Mouse (Mus musculus): ENCODE measurements at regions not wholly inside any gene's neighbourhood (a gene's known extent, or its start where the extent isn't known, plus 50 kb on each side); places are given as distances from the start of the nearest gene placed in this dataset.

DNA sequence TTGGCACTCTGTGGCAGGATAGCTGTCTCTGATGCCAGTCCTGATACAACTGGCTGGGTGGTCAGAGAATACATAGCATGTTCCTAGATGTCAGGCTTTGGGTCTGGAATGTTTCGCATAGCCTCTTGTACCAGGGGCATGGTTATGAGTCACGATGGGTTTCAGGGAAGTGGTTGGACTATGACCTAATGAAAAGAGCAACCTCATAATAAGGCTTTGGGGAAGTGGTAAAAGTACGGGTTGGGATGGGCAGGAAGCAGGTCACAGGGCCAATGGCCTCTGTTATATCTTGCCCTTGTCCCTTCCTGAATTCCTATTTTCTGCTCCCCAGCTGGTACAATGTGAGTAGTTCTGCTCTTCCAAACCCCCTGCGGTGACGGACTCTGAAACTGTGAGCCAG, 59.5 kb upstream of the Pitx1 start:
- DNase-seq (ENCODE audit: low spot score), result no peak
- intact Hi-C loops (cut with DNase I), result no loop called here

DNA sequence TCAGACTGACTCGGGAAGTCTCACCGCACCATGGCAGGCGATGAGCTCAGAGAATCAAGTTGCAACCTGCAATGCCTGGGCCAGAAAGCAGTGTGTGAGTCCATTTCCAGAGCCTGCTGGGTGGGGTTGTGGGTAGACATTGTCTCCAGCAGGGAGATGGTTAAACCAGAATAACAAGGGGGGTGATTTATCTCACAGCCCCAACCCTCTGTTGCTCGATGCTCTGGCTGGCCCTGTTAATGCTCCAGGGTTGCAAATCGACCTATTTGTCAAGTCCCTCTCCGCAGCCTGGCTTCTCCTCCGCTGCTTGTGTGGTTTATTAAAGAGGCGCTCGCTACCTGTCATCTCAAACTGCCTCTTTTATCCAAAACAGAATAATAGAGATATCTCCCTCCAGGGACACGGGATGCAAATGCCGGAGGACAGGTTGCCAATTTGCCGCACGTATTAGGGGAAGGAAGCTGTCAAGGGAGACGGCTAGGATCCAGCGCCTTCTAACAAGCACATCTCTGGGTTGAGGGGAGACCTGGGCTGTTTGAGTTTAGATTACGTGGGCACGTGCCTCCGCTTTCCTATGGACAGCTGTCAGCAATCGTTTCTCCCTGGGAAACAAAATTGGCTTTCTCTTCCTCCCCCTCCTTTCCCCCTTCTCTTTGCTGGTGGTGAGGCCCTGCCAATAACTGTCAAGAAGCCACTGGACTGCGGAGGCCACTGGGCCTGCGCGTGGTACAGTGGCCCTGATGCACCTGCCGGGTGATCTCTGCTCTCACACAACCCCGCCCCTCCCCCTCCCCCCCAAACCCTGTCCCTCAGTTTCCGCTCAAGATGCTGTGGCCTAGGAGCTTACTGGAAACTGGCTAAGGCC, 57.4 kb upstream of the Pitx1 start:
- intact Hi-C loops (cut with DNase I), result no loop called here
- DNase-seq (ENCODE audit: low spot score), result no peak

DNA sequence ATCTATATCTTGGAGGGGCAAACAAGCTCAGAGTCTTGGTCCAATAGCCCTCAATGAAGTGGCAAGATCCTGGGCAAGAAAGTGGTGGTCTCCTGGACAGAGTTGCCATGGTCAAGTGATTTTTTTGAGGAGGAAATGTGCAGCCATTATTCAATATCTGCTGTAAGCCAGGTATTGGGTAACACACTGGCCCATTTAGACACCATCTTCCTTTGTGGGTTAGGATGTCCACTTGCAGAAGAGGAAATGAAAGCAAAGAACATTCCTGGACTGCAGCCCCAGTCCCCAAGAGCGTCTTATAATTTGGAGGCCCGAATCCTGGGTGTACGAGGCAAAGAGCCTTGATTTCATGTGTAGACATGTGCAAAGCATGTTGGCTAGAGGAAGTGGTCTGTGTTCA, 56.3 kb upstream of the Pitx1 start:
- intact Hi-C loops (cut with DNase I), result no loop called here
- DNase-seq (ENCODE audit: low spot score), result no peak

DNA sequence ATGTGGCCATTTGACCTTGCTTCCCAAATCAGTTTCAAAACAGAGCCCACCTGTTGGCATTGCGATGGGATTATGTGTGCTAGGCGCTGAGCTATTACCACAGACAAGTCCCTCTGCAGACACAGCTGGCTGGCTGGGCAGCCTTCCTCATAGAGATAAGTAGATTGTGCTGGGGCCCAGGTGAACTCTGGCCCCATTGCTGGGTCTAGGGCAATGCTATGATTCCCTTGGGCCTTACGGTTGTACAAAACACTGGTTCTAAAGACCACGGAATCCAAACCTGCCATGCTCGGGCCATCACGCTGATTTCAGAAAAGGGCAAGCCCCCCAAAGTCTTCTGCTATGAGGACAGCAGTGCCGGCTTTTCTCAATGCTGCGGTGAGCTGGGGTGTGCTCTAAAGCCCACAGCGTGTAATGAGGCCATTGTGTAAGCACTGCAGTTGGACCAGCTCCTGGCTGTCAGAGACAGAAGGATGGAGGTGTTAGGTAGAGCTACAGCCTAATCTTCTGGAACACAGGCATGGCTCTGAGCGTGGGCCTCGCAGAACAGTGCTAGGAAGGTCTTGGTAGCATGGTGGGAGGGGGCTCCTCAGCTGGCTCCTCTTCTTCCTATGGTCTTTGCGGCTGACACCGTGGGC, 51.2 kb upstream of the Pitx1 start:
- intact Hi-C loops (cut with DNase I), result no loop called here
- no peak for DNase-seq (ENCODE audit: low spot score)
